ENCODE assay signal across 11 mouse cellular contexts in the genomic region with DNA sequence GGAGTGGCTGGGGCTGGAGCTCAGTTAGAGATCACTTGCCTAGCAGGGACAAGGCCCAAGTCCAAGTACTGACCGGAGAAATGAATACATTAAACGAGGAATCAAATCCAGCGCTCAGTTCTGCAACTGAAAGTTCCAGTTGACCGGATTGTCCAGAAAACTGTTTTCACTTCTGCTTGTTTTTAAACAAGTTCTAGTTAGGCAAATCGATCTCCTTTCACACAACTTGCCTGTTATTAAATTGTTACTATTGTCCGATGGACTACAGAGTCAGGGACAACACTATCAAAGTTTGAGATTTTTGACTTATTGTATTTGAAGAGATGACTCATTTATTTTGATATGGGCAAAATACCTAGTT. TPM values are rescaled to one million over a fixed set of nuclear protein-coding genes. Genes with fewer than 3 reads are reported as not detected.
DNase-seq lines count a peak whose midpoint lies in the region; ATAC-seq and TF ChIP-seq lines count a peak whose summit lies in the region.
"Had no signal": no experiment of that assay in that cellular context is flagged by ENCODE, and none has a peak within 500 bp of the region (broad histone marks: within the 10 kb centered on the region; RNA-seq: fewer than 3 reads in every experiment).

No protein-coding gene starts in this region.

- 79% methylated on average over 6 of the region's 6 CpGs for WGBS in heart, embryonic 12.5 days
- 82% methylated on average over 6 of the region's 6 CpGs for whole genome bisulfite sequencing in stomach, embryonic 14.5 days
- WGBS in stomach, postnatal 0 days, result 83% methylated on average over 6 of the region's 6 CpGs
- 80% methylated on average over 6 of the region's 6 CpGs for WGBS in limb, embryonic 13.5 days
- 87% methylated on average over 6 of the region's 6 CpGs for WGBS in stomach, embryonic 16.5 days

- ATAC-seq in heart, embryonic 12.5 days (ENCODE audit: insufficient number of reproducible peaks, low FRiP score), result no peak
- no peak for ATAC-seq in stomach, embryonic 14.5 days (ENCODE audit: insufficient number of reproducible peaks, insufficient read depth, low FRiP score, low read depth)
- no peak for ATAC-seq in stomach, postnatal 0 days (ENCODE audit: low FRiP score, low TSS enrichment)
- ATAC-seq in limb, embryonic 13.5 days (ENCODE audit: low FRiP score, low read depth), result no peak
- ATAC-seq in stomach, embryonic 16.5 days (ENCODE audit: insufficient read depth, low FRiP score), result no peak

- TF ChIP-seq CTCF in stomach, postnatal 0 days (IDR thresholded peaks at IDR 0.05; ENCODE audit: low read depth), result no peak

- no peaks in the 10 kb centered on the region for H3K36me3 ChIP-seq in heart, embryonic 12.5 days
- H3K36me3 ChIP-seq in stomach, embryonic 14.5 days (ENCODE audit: control insufficient read depth, insufficient read depth, low read length), result no peaks in the 10 kb centered on the region
- no peaks in the 10 kb centered on the region for H3K36me3 ChIP-seq in stomach, postnatal 0 days (ENCODE audit: control insufficient read depth, insufficient read depth, low read length)
- no peaks in the 10 kb centered on the region for H3K36me3 ChIP-seq in limb, embryonic 13.5 days
- H3K36me3 ChIP-seq in stomach, embryonic 16.5 days (ENCODE audit: control insufficient read depth, insufficient read depth, low read length), result no peaks in the 10 kb centered on the region
- H3K36me3 ChIP-seq: liver, embryonic 15.5 days had no signal

- H3K27ac ChIP-seq in heart, embryonic 12.5 days (ENCODE audit: poor library complexity, severe bottlenecking), result no peak overlapping the region
- H3K27ac ChIP-seq in stomach, embryonic 14.5 days (ENCODE audit: low read length), result no peak overlapping the region
- H3K27ac ChIP-seq in stomach, postnatal 0 days (replicated peaks), result no peak overlapping the region
- H3K27ac ChIP-seq in limb, embryonic 13.5 days, result no peak overlapping the region
- H3K27ac ChIP-seq in stomach, embryonic 16.5 days (ENCODE audit: low read length), result no peak overlapping the region
- H3K27ac ChIP-seq: liver, embryonic 15.5 days had no signal

- peak overlapping the region; percentile 58 for H3K4me2 ChIP-seq in heart, embryonic 12.5 days
- peak overlapping the region; percentile 46 for H3K4me2 ChIP-seq in stomach, embryonic 14.5 days (replicated peaks; ENCODE audit: low read depth, low read length)
- H3K4me2 ChIP-seq in stomach, postnatal 0 days (replicated peaks; ENCODE audit: low read depth), result no peak overlapping the region; the same call in 1 of the 2 replicates
- H3K4me2 ChIP-seq in limb, embryonic 13.5 days (replicated peaks), result peak overlapping the region; percentile 64
- H3K4me2 ChIP-seq in stomach, embryonic 16.5 days (ENCODE audit: low read depth, low read length), result no peak overlapping the region

- peaks cover 24% of the 10 kb centered on the region for H3K27me3 ChIP-seq in heart, embryonic 12.5 days (replicated peaks)
- 0 out of 2 replicates have a peak, but pooled peaks cover 3% of the 10 kb centered on the region for H3K27me3 ChIP-seq in stomach, embryonic 14.5 days (ENCODE audit: control insufficient read depth, insufficient read depth, low read length)
- 0 out of 2 replicates have a peak, but pooled peaks cover 2% of the 10 kb centered on the region for H3K27me3 ChIP-seq in stomach, postnatal 0 days (ENCODE audit: control insufficient read depth, insufficient read depth, low read length)
- H3K27me3 ChIP-seq in limb, embryonic 13.5 days, result peaks cover 32% of the 10 kb centered on the region
- H3K27me3 ChIP-seq in stomach, embryonic 16.5 days (ENCODE audit: control insufficient read depth, insufficient read depth, low read length), result peaks cover 13% of the 10 kb centered on the region

- peaks cover 16% of the 10 kb centered on the region for H3K4me1 ChIP-seq in heart, embryonic 12.5 days (replicated peaks)
- 0 out of 2 replicates have a peak, but pooled peaks cover 3% of the 10 kb centered on the region for H3K4me1 ChIP-seq in stomach, embryonic 14.5 days (ENCODE audit: control insufficient read depth, insufficient read depth, low read length)
- H3K4me1 ChIP-seq in stomach, postnatal 0 days (replicated peaks; ENCODE audit: control insufficient read depth, insufficient read depth), result 0 out of 2 replicates have a peak, but pooled peaks cover 5% of the 10 kb centered on the region
- peaks cover 9% of the 10 kb centered on the region; the same call in 1 of the 2 replicates for H3K4me1 ChIP-seq in limb, embryonic 13.5 days
- peaks cover 5% of the 10 kb centered on the region; the same call in 1 of the 2 replicates for H3K4me1 ChIP-seq in stomach, embryonic 16.5 days (ENCODE audit: control insufficient read depth, insufficient read depth, low read length)

- H3K4me3 ChIP-seq in heart, embryonic 12.5 days, result peak overlapping the region; percentile 33
- H3K4me3 ChIP-seq in stomach, embryonic 14.5 days (ENCODE audit: low read depth, low read length), result 0 out of 2 replicates have a peak overlapping the region, but pooled peaks have one; percentile 20
- H3K4me3 ChIP-seq in stomach, postnatal 0 days (ENCODE audit: low read depth, low read length), result no peak overlapping the region
- H3K4me3 ChIP-seq in limb, embryonic 13.5 days, result peak overlapping the region; percentile 35; the same call in 1 of the 2 replicates
- no peak overlapping the region for H3K4me3 ChIP-seq in stomach, embryonic 16.5 days (replicated peaks; ENCODE audit: low read length)
- H3K4me3 ChIP-seq: liver, embryonic 15.5 days had no signal

- DNase-seq in heart, adult 18-20 months, result no peak
- no peak for DNase-seq in stomach, postnatal 0 days (ENCODE audit: low spot score)
- no peak for DNase-seq in adrenal gland, adult 18-20 months (ENCODE audit: low spot score in 2 of 2)
- DNase-seq in embryo, embryonic 10 days (ENCODE audit: low spot score), result no peak
- DNase-seq: cerebellum, adult 9-11 months had no signal

- TF ChIP-seq EP300 in stomach, postnatal 0 days (optimal IDR thresholded peaks at IDR 0.05), result no peak

- H3K9ac ChIP-seq in heart, embryonic 12.5 days, result peak overlapping the region; percentile 58
- H3K9ac ChIP-seq in stomach, embryonic 14.5 days (replicated peaks; ENCODE audit: low read depth, low read length), result no peak overlapping the region
- no peak overlapping the region for H3K9ac ChIP-seq in stomach, postnatal 0 days (ENCODE audit: low read length)
- peak overlapping the region; percentile 60 for H3K9ac ChIP-seq in limb, embryonic 13.5 days
- H3K9ac ChIP-seq in stomach, embryonic 16.5 days (ENCODE audit: low read length), result peak overlapping the region; percentile 63
- H3K9ac ChIP-seq: liver, embryonic 15.5 days had no signal

- H3K9me3 ChIP-seq in heart, embryonic 12.5 days (replicated peaks), result no peaks in the 10 kb centered on the region
- H3K9me3 ChIP-seq in stomach, embryonic 14.5 days (ENCODE audit: control insufficient read depth, low read depth, low read length), result no peaks in the 10 kb centered on the region
- H3K9me3 ChIP-seq in stomach, postnatal 0 days (ENCODE audit: control insufficient read depth, low read length), result no peaks in the 10 kb centered on the region
- H3K9me3 ChIP-seq in limb, embryonic 13.5 days, result no peaks in the 10 kb centered on the region
- H3K9me3 ChIP-seq in stomach, embryonic 16.5 days (replicated peaks; ENCODE audit: control insufficient read depth, low read length), result no peaks in the 10 kb centered on the region
- H3K9me3 ChIP-seq: liver, embryonic 15.5 days had no signal

RNA-seq across cellular contexts. Expression of a gene that starts 0.5 kb away (rescaled TPM):
- 0.37 TPM in 2 replicates for polyA plus RNA-seq in heart, embryonic 12.5 days (2016; fragmentation: Nextera tagmentation; extraction: Ambion mirVana)
- not detected for total RNA-seq in heart, adult 18-20 months (2021)
- not detected in 2 replicates for polyA plus RNA-seq in stomach, embryonic 14.5 days (2014; fragmentation: Nextera tagmentation; extraction: Ambion mirVana)
- polyA plus RNA-seq in stomach, postnatal 0 days (2015; fragmentation: Nextera tagmentation; extraction: Ambion mirVana), result 0.07 and 0.18 TPM in 2 replicates
- polyA plus RNA-seq in limb, embryonic 13.5 days (2015; fragmentation: Nextera tagmentation; extraction: Ambion mirVana), result 0.28 and 0.43 TPM in 2 replicates
- not detected in 2 replicates for polyA plus RNA-seq in stomach, embryonic 16.5 days (2015; fragmentation: Nextera tagmentation; extraction: Ambion mirVana)
- not detected for total RNA-seq in adrenal gland, adult 18-20 months (2021)
- polyA plus RNA-seq: liver, embryonic 15.5 days had no signal

RNA-seq across cellular contexts. Expression of a gene that starts 2.5 kb away (rescaled TPM):
- polyA plus RNA-seq in heart, embryonic 12.5 days (2016; fragmentation: Nextera tagmentation; extraction: Ambion mirVana), result 1.2 and 1.4 TPM in 2 replicates
- total RNA-seq in heart, adult 18-20 months (2021), result 10 to 100 TPM in 1 of 2 experiments, 1 to 10 TPM in 1; 2.6 to 12.8 TPM
- 2.2 and 3.5 TPM in 2 replicates for polyA plus RNA-seq in stomach, embryonic 14.5 days (2014; fragmentation: Nextera tagmentation; extraction: Ambion mirVana)
- 1.5 and 1.8 TPM in 2 replicates for polyA plus RNA-seq in stomach, postnatal 0 days (2015; fragmentation: Nextera tagmentation; extraction: Ambion mirVana)
- 1.3 and 2.1 TPM in 2 replicates for polyA plus RNA-seq in limb, embryonic 13.5 days (2015; fragmentation: Nextera tagmentation; extraction: Ambion mirVana)
- 2.7 and 5.0 TPM in 2 replicates for polyA plus RNA-seq in stomach, embryonic 16.5 days (2015; fragmentation: Nextera tagmentation; extraction: Ambion mirVana)
- total RNA-seq in adrenal gland, adult 18-20 months (2021), result 1 to 10 TPM; 4.0 to 7.4 TPM

RNA-seq across cellular contexts. Expression of a gene that starts 25.8 kb away (rescaled TPM):
- 131 and 138 TPM in 2 replicates for polyA plus RNA-seq in heart, embryonic 12.5 days (2016; fragmentation: Nextera tagmentation; extraction: Ambion mirVana)
- 1 to 10 TPM; 6.4 to 7.7 TPM for total RNA-seq in heart, adult 18-20 months (2021)
- 155 and 167 TPM in 2 replicates for polyA plus RNA-seq in stomach, embryonic 14.5 days (2014; fragmentation: Nextera tagmentation; extraction: Ambion mirVana)
- 26.8 and 29.5 TPM in 2 replicates for polyA plus RNA-seq in stomach, postnatal 0 days (2015; fragmentation: Nextera tagmentation; extraction: Ambion mirVana)
- polyA plus RNA-seq in limb, embryonic 13.5 days (2015; fragmentation: Nextera tagmentation; extraction: Ambion mirVana), result 259 and 263 TPM in 2 replicates
- polyA plus RNA-seq in stomach, embryonic 16.5 days (2015; fragmentation: Nextera tagmentation; extraction: Ambion mirVana), result 93.9 and 101 TPM in 2 replicates
- total RNA-seq in adrenal gland, adult 18-20 months (2021), result 10 to 100 TPM in 1 of 2 experiments, 1 to 10 TPM in 1; 8.5 to 11.7 TPM

RNA-seq across cellular contexts. Expression of a gene that starts 29.4 kb away (rescaled TPM):
- 0.99 and 1.5 TPM in 2 replicates for polyA plus RNA-seq in heart, embryonic 12.5 days (2016; fragmentation: Nextera tagmentation; extraction: Ambion mirVana)
- not detected for total RNA-seq in heart, adult 18-20 months (2021)
- 0.45 and 1.2 TPM in 2 replicates for polyA plus RNA-seq in stomach, embryonic 14.5 days (2014; fragmentation: Nextera tagmentation; extraction: Ambion mirVana)
- 48.4 TPM in 2 replicates for polyA plus RNA-seq in stomach, postnatal 0 days (2015; fragmentation: Nextera tagmentation; extraction: Ambion mirVana)
- polyA plus RNA-seq in limb, embryonic 13.5 days (2015; fragmentation: Nextera tagmentation; extraction: Ambion mirVana), result 1.3 and 1.4 TPM in 2 replicates
- 2.1 and 4.9 TPM in 2 replicates for polyA plus RNA-seq in stomach, embryonic 16.5 days (2015; fragmentation: Nextera tagmentation; extraction: Ambion mirVana)
- not detected for total RNA-seq in adrenal gland, adult 18-20 months (2021)
- total RNA-seq: heart, postnatal 4 days had no signal

RNA-seq across cellular contexts. Expression of a gene that starts 35.9 kb away (rescaled TPM):
- not detected in 2 replicates for polyA plus RNA-seq in heart, embryonic 12.5 days (2016; fragmentation: Nextera tagmentation; extraction: Ambion mirVana)
- total RNA-seq in heart, adult 18-20 months (2021), result not detected
- polyA plus RNA-seq in stomach, embryonic 14.5 days (2014; fragmentation: Nextera tagmentation; extraction: Ambion mirVana), result not detected in 2 replicates
- polyA plus RNA-seq in stomach, postnatal 0 days (2015; fragmentation: Nextera tagmentation; extraction: Ambion mirVana), result not detected in 2 replicates
- polyA plus RNA-seq in limb, embryonic 13.5 days (2015; fragmentation: Nextera tagmentation; extraction: Ambion mirVana), result not detected in 2 replicates
- not detected in 2 replicates for polyA plus RNA-seq in stomach, embryonic 16.5 days (2015; fragmentation: Nextera tagmentation; extraction: Ambion mirVana)
- under 1 TPM in 1 of 2 experiments, not detected in 1; 0.19 TPM for total RNA-seq in adrenal gland, adult 18-20 months (2021)
- total RNA-seq: heart, postnatal 4 days had no signal
- polyA plus RNA-seq: liver, embryonic 15.5 days had no signal

Comparison
In these comparisons a context has a peak if more than half of its experiments do, and no peak if none do; other contexts are left out.
1. H3K4me2 ChIP-seq: peak in heart, embryonic 12.5 days (single experiment), stomach, embryonic 14.5 days (single experiment) and limb, embryonic 13.5 days (single experiment); none in stomach, postnatal 0 days (single experiment) and stomach, embryonic 16.5 days (single experiment).
2. H3K4me3 ChIP-seq: peak in heart, embryonic 12.5 days (single experiment), stomach, embryonic 14.5 days (single experiment) and limb, embryonic 13.5 days (single experiment); none in stomach, postnatal 0 days (single experiment) and stomach, embryonic 16.5 days (single experiment).
3. H3K9ac ChIP-seq: peak in heart, embryonic 12.5 days (single experiment), limb, embryonic 13.5 days (single experiment) and stomach, embryonic 16.5 days (single experiment); none in stomach, embryonic 14.5 days (single experiment) and stomach, postnatal 0 days (single experiment).